Mouse (Mus musculus) heart, embryonic 13.5 days (tissue): ENCODE measurements around the gene Snx17. TPM values are rescaled to one million over a fixed set of nuclear protein-coding genes. Genes with fewer than 3 reads are reported as not detected.

ENCODE experiments used
- ATAC-seq: fragments of 200-750 bp; cut with Nextera tagmentation; 2 replicates; pipeline ENCODE4 v1.8.0; 2017; ENCODE audit warnings: moderate TSS enrichment; ENCODE audit not compliant: insufficient number of reproducible peaks, low FRiP score, low TSS enrichment; ENCODE audit errors: extremely low read depth
- H3K27ac ChIP-seq: fragments of 300-500 bp; sonication (generic); replicated peaks from 2 replicates; pipeline ENCODE4 v1.5.1; 2015; ENCODE audit warnings: moderate library complexity, mild to moderate bottlenecking, inconsistent platforms
- H3K27me3 ChIP-seq: fragments of 300-500 bp; sonication (generic); replicated peaks from 2 replicates; pipeline ENCODE4 v1.6.1; 2015; ENCODE audit warnings: mild to moderate bottlenecking, inconsistent platforms
- H3K36me3 ChIP-seq: fragments of 300-500 bp; sonication (generic); 2 replicates; pipeline ENCODE4 v1.6.1; 2015; ENCODE audit warnings: mild to moderate bottlenecking, inconsistent platforms
- H3K4me1 ChIP-seq: fragments of 300-500 bp; sonication (generic); 2 replicates; pipeline ENCODE4 v1.6.1; 2015; ENCODE audit warnings: inconsistent platforms
- H3K4me2 ChIP-seq: fragments of 300-500 bp; sonication (generic); 2 replicates; pipeline ENCODE4 v1.6.1; 2015; ENCODE audit warnings: inconsistent platforms, mild to moderate bottlenecking, moderate library complexity
- H3K4me3 ChIP-seq: fragments of 300-500 bp; sonication (generic); 2 replicates; pipeline ENCODE4 v1.5.1; 2015; ENCODE audit warnings: moderate library complexity, mild to moderate bottlenecking, inconsistent platforms
- H3K9ac ChIP-seq: fragments of 300-500 bp; sonication (generic); 2 replicates; pipeline ENCODE4 v1.6.1; 2015; ENCODE audit warnings: inconsistent platforms, mild to moderate bottlenecking, moderate library complexity
- H3K9me3 ChIP-seq: fragments of 300-500 bp; sonication (generic); 2 replicates; pipeline ENCODE4 v1.6.1; 2016; ENCODE audit warnings: inconsistent platforms
- WGBS: fragments of 180-500 bp; shearing (Covaris S2); methylation state at CpG from one replicate; pipeline ENCODE4 v1.1.7; 2015; ENCODE audit warnings: mixed read lengths; 5-methylcytosine and 5-hydroxymethylcytosine counted together
- polyA plus RNA-seq: library from polyadenylated mRNA; unstranded; fragments of >200 nt; fragmentation: Nextera tagmentation; extraction: Ambion mirVana; gene quantifications from 2 replicates; pipeline ENCODE4 v1.2.1, GENCODE M21; 2015

Snx17 gene
- polyA plus RNA-seq, 1 experiment from 2014 or later, result 112 TPM

DNA sequence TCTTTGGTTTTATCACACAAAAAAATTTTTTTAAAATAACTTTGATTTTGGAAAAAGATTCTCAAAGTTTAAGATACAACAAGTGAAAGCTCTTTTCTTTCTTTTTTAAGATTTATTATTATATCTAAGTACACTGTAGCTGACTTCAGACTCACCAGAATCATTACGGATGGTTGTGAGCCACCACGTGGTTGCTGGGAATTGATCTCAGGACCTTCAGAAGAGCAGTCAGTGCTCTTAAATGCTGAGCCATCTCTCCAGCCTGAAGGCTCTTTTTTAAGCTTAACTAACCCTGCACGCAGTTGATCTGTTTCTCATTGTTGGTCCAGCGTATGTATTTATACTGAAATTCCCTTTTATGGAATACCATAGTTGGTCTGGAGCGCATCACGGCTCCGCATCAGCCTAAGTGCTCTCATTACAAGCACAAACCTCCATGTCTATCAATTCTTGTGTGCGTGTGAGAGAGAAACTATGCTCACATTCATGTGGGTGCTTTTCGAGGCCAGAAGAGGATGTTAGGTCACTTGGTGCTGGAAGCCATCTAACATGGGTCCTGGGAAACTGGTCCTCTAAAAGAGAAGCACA lies 11.8 kb upstream of the Snx17 start:
- Histone ChIP-seq H3K27me3 (no peaks in the 10 kb centered on the region), H3K4me1 (peaks cover 20% of the 10 kb centered on the region), H3K36me3 (peaks cover 10% of the 10 kb centered on the region; the same call in 1 of the 2 replicates), H3K9ac (no peak overlapping the region), H3K4me2 (peak overlapping the region; percentile 98), H3K27ac (no peak overlapping the region), H3K4me3 (peak overlapping the region; percentile 84; the same call in 1 of the 2 replicates), H3K9me3 (no peaks in the 10 kb centered on the region)
- ATAC-seq, result no peak
- WGBS, result 90% methylated on average over 9 of the region's 9 CpGs

DNA sequence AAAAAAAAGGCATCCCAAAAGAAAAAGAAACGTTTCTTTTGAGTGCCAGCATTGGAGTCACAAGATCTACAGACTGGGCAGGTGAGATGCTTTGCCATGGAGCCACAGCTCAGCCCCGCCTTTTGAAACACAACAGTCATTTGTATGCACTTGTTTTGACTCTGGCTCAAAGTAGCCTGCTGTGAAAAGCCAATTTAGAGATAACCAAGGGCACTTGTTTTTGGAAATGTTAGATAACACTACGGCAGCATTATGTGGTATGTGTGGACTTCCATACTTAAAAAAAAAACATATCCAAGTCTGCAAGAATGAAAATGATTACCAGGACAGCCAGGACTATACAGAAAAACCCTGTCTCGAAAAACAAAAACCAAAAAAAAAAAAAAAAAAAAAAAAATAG lies 9.3 kb upstream of the Snx17 start:
- no peaks in the 10 kb centered on the region for H3K9me3 ChIP-seq
- WGBS, result 35% methylated on average over 4 of the region's 4 CpGs
- peaks cover 10% of the 10 kb centered on the region for H3K4me1 ChIP-seq
- H3K4me2 ChIP-seq, result no peak overlapping the region
- peaks cover 25% of the 10 kb centered on the region for H3K36me3 ChIP-seq
- H3K9ac ChIP-seq, result no peak overlapping the region
- H3K4me3 ChIP-seq, result no peak overlapping the region
- H3K27ac ChIP-seq, result no peak overlapping the region
- ATAC-seq, result no peak
- no peaks in the 10 kb centered on the region for H3K27me3 ChIP-seq

DNA sequence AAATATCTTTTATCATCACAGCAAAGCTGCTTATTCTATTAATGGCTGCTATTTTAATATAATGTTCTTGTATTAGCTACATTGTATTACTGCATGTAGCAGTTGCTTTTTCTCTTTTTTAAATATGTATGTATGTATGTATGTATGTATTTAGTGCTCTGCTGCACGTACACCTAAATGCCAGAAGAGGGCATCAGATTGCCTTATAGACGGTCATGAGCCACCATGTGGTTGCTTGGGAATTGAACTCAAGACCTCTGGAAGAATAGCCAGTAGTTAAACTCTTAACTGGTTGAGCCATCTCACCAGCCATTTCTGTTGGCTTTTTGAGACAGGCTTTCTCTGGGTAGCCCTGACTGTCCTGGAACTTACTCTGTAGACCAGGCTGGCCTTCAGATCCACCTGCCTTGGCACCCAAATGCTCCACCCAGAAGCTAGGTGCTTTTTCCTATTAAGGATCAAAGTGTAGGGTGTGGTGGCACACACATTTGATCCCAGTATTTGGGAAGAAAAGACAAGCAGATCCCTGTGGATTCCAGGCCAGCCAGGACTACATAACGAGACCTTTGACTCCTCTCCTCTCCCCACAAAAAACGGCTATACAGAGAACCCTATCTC lies 4.7 kb upstream of the Snx17 start:
- WGBS, result 73% methylated on average over 4 of the region's 4 CpGs
- H3K27ac ChIP-seq, result no peak overlapping the region
- no peak for ATAC-seq
- no peaks in the 10 kb centered on the region for H3K9me3 ChIP-seq
- peaks cover 55% of the 10 kb centered on the region for H3K36me3 ChIP-seq
- no peak overlapping the region for H3K9ac ChIP-seq
- H3K27me3 ChIP-seq, result no peaks in the 10 kb centered on the region
- no peak overlapping the region for H3K4me3 ChIP-seq
- no peak overlapping the region for H3K4me2 ChIP-seq
- H3K4me1 ChIP-seq, result peaks cover 12% of the 10 kb centered on the region

DNA sequence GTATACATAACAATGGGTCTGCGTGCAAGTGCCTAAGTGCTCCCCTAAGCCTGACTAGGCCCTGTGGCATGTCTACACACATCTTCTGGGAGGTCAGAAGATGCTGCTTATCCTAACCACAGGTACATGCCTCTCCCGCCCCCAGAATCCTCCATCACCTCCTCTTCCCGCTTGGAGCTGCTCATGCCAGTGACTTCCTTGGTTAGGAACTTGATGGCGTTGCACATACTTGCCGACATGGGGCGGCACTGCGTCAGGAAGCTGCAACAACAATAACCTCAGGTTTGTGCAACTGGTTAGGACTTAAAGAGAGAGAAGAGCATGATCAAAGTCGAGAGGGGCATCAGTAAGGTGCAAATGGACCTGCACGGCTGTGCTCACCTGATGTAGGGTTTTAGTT lies 2.8 kb upstream of the Snx17 start:
- H3K36me3 ChIP-seq, result peaks cover 64% of the 10 kb centered on the region
- WGBS, result 85% methylated on average over 9 of the region's 9 CpGs

DNA sequence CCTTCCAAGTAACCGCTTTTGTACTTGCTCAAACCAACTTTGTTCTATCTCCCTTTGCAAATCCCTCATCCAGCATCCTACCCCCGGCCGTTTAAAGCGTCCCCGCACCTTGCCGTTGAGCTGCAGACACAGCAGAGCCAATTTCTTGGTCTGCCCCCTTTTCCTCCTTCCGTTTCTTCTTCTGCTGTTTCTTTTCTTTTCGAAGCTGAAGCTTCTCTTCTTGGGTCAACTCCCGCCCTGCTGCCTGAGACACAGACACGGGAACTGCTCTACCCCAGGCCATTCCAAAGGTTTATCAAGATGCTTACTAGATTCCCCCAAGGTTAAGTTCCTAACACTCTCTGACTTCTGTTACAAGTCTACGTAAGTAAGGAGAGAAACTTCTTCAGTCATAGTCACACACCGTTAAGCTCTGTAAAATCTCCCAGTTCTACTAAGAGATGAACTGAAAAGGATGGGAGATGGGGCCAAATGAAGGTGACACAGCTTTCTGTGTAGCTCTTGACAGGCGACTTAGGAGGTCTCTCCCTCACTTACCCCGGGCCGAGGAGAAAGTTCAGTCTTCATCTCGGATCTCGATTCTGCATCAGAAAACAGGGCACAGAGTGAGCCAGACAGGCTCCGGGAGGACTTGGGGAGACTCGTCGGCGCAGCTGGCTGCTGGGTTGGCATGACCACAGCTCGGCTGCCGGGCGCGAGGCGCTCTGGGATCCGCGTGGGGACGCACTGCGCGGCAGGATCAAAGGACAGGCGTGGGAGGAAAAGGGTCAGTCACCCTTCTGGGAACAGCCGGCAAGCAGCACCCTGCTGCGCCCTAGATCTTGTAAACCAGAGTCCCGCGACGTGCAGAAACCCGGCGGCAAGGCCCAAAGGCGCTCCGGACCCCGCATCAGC lies 735 bp upstream of the Snx17 start:
- peak overlapping the region; percentile 80 for H3K4me2 ChIP-seq
- peak overlapping the region; percentile 83 for H3K27ac ChIP-seq
- H3K4me3 ChIP-seq, result peak overlapping the region; percentile 75
- WGBS, result 12% methylated on average over 42 of the region's 42 CpGs
- H3K27me3 ChIP-seq, result no peaks in the 10 kb centered on the region
- H3K36me3 ChIP-seq, result peaks cover 74% of the 10 kb centered on the region
- H3K9ac ChIP-seq, result peak overlapping the region; percentile 94
- H3K4me1 ChIP-seq, result peaks cover 23% of the 10 kb centered on the region
- H3K9me3 ChIP-seq, result no peaks in the 10 kb centered on the region
- peak; percentile 53 for ATAC-seq

More for the DNA sequence above, 2.8 kb upstream of the Snx17 start:
- no peak overlapping the region for H3K4me3 ChIP-seq
- peaks cover 23% of the 10 kb centered on the region for H3K4me1 ChIP-seq
- no peak for ATAC-seq
- H3K27me3 ChIP-seq, result no peaks in the 10 kb centered on the region
- no peak overlapping the region for H3K27ac ChIP-seq
- no peak overlapping the region for H3K9ac ChIP-seq
- H3K4me2 ChIP-seq, result no peak overlapping the region
- no peaks in the 10 kb centered on the region for H3K9me3 ChIP-seq

DNA sequence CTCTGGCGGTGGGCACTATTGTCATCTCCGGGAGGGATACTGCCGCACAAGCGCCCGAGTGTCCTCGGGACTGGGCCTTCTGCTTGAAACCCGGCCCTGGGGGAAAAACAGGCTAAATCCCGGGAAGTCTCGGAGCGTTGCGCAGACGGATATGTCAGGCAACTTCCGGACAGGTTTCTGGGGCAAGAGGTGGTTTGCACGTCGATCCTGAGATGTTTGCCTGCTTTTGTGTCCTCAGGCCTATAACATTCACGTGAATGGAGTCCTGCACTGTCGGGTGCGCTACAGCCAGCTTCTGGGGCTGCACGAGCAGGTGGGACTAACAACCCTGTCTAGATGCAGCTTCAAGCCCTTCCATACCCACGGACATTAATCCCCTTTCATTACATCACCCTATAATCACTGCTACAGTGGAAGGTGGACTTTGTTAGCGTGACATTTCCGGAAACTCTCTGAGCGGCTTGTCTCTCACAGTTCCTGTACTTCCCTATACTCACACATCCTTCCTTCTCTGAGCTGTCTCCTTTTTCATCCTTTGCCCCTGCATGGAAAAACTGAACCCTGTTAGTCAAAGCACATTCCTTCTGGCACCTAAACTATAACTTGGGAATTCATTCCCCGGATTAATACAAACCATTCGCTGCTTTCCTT lies 729 bp downstream of the Snx17 start:
- Histone ChIP-seq H3K4me3 (peak overlapping the region; percentile 75), H3K36me3 (peaks cover 74% of the 10 kb centered on the region), H3K9me3 (no peaks in the 10 kb centered on the region), H3K4me2 (peak overlapping the region; percentile 80), H3K27ac (peak overlapping the region; percentile 83), H3K4me1 (peaks cover 23% of the 10 kb centered on the region), H3K27me3 (no peaks in the 10 kb centered on the region), H3K9ac (peak overlapping the region; percentile 94)
- 8% methylated on average over 25 of the region's 25 CpGs for WGBS
- no peak for ATAC-seq

DNA sequence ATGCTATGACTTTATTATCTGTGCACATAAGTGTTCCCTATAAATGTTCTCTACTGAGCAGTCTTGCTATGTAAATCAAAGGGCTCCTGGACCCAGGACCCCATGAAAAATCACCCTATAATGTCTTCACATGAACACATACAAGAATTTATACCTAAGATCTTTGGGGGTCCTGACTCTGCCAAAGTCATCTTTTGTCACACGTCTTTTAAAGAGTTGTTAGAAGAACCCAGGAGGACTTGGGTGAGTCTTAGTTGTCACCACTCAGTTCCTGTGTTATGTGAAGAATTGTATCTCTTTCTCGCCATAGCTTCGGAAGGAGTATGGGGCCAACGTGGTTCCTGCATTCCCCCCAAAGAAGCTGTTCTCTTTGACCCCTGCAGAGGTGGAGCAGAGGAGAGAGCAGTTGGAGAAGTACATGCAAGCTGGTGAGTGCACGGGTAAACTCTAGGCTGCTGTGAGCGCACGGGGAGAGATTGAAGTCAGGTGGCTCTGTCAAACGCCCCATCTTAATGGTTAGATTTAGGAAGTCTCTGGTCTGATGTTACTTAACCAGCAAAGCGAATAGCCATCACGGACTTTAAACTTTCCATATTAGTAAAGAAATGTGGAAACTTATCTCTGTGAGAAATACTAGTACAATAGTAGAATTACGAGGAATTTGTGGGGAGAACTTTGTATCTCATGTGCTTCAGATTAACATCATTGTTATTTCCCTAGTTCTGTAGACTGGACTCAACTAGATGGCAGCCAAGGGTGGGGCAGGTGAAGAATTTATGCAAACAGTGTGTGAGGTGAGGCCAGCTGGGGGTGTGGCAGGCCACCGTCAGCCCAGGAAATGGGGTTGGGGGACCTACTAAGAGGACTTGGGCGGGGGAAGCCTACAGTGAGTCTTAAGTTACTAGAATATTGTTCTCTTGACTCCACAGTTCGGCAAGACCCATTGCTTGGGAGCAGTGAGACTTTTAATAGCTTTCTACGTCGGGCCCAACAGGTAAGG lies 1.8 kb downstream of the Snx17 start:
- Histone ChIP-seq H3K36me3 (peaks cover 74% of the 10 kb centered on the region), H3K4me1 (peaks cover 23% of the 10 kb centered on the region), H3K9me3 (no peaks in the 10 kb centered on the region), H3K4me2 (peak overlapping the region; percentile 80), H3K27me3 (no peaks in the 10 kb centered on the region), H3K9ac (peak overlapping the region; percentile 94), H3K4me3 (peak overlapping the region; percentile 75), H3K27ac (no peak overlapping the region)
- WGBS, result 88% methylated on average over 16 of the region's 16 CpGs
- no peak for ATAC-seq

DNA sequence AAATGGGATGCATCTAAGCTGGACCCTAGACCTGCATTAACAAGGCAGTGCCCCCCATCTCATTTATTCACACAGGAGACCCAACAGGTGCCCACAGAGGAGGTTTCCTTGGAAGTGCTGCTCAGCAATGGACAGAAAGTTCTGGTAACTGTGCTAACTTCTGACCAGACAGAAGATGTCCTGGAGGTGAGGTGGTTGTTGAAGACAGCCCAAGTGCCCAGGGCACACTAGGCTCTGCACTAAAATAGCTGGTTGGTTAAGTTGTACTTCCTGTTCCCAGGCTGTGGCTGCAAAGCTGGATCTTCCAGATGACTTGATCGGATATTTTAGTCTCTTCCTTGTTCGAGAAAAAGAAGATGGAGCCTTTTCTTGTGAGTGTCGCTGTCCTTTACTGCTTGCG lies 2.6 kb downstream of the Snx17 start:
- WGBS, result 92% methylated on average over 4 of the region's 4 CpGs
- Histone ChIP-seq H3K9me3 (peaks cover 4% of the 10 kb centered on the region), H3K9ac (no peak overlapping the region), H3K27me3 (no peaks in the 10 kb centered on the region), H3K4me3 (no peak overlapping the region), H3K27ac (no peak overlapping the region), H3K4me2 (no peak overlapping the region), H3K4me1 (peaks cover 31% of the 10 kb centered on the region), H3K36me3 (peaks cover 74% of the 10 kb centered on the region)
- ATAC-seq, result no peak

DNA sequence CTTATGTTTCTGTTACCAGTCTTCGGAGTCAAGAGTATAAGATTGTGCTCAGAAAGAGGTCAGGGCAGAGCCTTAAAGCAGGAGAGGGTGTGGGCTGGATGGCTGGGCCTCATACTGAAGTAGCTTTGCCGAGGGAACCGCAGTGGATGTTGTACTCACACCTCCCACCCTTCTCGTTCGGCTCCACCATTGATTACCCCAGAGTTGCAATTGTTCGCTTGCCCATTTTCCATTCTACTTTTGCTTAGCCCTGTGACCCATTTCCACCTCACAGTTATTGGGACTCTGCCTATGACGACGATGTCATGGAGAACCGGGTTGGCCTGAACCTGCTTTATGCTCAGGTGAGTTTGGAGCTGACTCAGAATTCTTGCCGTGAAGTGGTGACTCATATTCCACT lies 3.2 kb downstream of the Snx17 start:
- WGBS, result 89% methylated on average over 10 of the region's 10 CpGs
- Histone ChIP-seq H3K9me3 (peaks cover 4% of the 10 kb centered on the region), H3K27me3 (no peaks in the 10 kb centered on the region), H3K27ac (no peak overlapping the region), H3K9ac (no peak overlapping the region), H3K4me2 (no peak overlapping the region), H3K4me3 (no peak overlapping the region), H3K36me3 (peaks cover 68% of the 10 kb centered on the region), H3K4me1 (peaks cover 35% of the 10 kb centered on the region)
- no peak for ATAC-seq

DNA sequence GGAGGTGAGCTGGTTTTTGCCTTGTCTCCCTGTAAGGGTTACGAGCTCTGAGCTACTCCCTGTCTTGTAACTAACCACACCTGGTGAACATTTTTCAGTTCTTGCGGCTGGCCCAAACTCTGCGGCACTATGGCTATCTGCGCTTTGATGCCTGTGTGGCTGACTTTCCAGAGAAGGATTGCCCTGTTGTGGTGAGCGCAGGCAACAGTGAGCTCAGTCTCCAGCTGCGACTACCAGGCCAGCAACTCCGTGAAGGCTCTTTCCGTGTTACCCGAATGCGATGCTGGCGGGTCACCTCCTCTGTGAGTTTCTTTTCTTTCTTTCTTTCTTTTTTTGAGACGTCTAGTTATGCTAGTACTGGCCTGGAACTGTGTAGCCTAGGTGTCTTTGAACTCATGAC lies 4.0 kb downstream of the Snx17 start:
- Histone ChIP-seq H3K9me3 (peaks cover 4% of the 10 kb centered on the region), H3K27me3 (no peaks in the 10 kb centered on the region), H3K27ac (no peak overlapping the region), H3K4me3 (no peak overlapping the region), H3K9ac (no peak overlapping the region), H3K36me3 (peaks cover 64% of the 10 kb centered on the region), H3K4me1 (peaks cover 29% of the 10 kb centered on the region), H3K4me2 (no peak overlapping the region)
- WGBS, result 92% methylated on average over 12 of the region's 12 CpGs
- no peak for ATAC-seq
